Mouse (Mus musculus) thymus, adult 2 months (tissue): Measurements from ENCODE around the gene Impdh1. TPM values are rescaled to one million over a fixed set of nuclear protein-coding genes. Genes with fewer than 3 reads are reported as not detected.
A peak's percentile ranks its signal among the peaks of the same experiment; 100 is the strongest.

Experiments
- DNase-seq: peaks from one replicate; pipeline ENCODE4 v3.0.0; 2021
- H3K27ac ChIP-seq: fragments of 200-500 bp; 2 replicates; pipeline ENCODE4 v1.5.1; 2012; ENCODE audit warnings: low read length, control low read depth; ENCODE audit not compliant: control insufficient read depth, insufficient read depth
- H3K27me3 ChIP-seq: fragments of 200-500 bp; 2 replicates; pipeline ENCODE4 v1.6.1; 2012; ENCODE audit warnings: mild to moderate bottlenecking, low read length, moderate library complexity, mixed read lengths; ENCODE audit not compliant: control insufficient read depth, insufficient read depth
- H3K36me3 ChIP-seq: fragments of 200-500 bp; 2 replicates; pipeline ENCODE4 v1.6.1; 2012; ENCODE audit warnings: mild to moderate bottlenecking, low read length, moderate library complexity; ENCODE audit not compliant: control insufficient read depth, insufficient read depth
- H3K4me1 ChIP-seq: fragments of 200-500 bp; replicated peaks from 2 replicates; pipeline ENCODE4 v1.6.1; 2012; ENCODE audit warnings: low read length; ENCODE audit not compliant: control insufficient read depth, insufficient read depth
- H3K4me3 ChIP-seq: fragments of 200-500 bp; 2 replicates; pipeline ENCODE4 v1.5.1; 2012; ENCODE audit warnings: mild to moderate bottlenecking, low read length, control low read depth, moderate library complexity; ENCODE audit not compliant: control insufficient read depth, insufficient read depth
- CTCF ChIP-seq: fragments of 200-500 bp; IDR thresholded peaks from 2 replicates; pipeline ENCODE4 v1.5.1; 2012; ENCODE audit warnings: mild to moderate bottlenecking, control low read depth, low read length, moderate library complexity, borderline replicate concordance; ENCODE audit not compliant: control insufficient read depth, poor library complexity, insufficient read depth; ENCODE audit errors: extremely low read depth
- POLR2A ChIP-seq: fragments of 200-500 bp; IDR thresholded peaks from 2 replicates; pipeline ENCODE4 v1.6.1; 2012; ENCODE audit warnings: mild to moderate bottlenecking, low read length, control low read depth, moderate library complexity; ENCODE audit not compliant: control insufficient read depth, poor library complexity, insufficient read depth; ENCODE audit errors: extremely low read depth
- WGBS: fragments of 180-500 bp; shearing (Covaris S2); methylation state at CpG from one replicate; pipeline ENCODE4 v1.1.7; 2018; 5-methylcytosine and 5-hydroxymethylcytosine counted together
- polyA plus RNA-seq: library from polyadenylated mRNA; depleted of rRNA; stranded (reverse); fragments of >200 nt; gene quantifications from 2 replicates; pipeline ENCODE4 v1.2.3, GENCODE M21; 2012; rRNA removed

The Impdh1 gene
- polyA plus RNA-seq = 323 and 354 TPM in 2 replicates

DNA sequence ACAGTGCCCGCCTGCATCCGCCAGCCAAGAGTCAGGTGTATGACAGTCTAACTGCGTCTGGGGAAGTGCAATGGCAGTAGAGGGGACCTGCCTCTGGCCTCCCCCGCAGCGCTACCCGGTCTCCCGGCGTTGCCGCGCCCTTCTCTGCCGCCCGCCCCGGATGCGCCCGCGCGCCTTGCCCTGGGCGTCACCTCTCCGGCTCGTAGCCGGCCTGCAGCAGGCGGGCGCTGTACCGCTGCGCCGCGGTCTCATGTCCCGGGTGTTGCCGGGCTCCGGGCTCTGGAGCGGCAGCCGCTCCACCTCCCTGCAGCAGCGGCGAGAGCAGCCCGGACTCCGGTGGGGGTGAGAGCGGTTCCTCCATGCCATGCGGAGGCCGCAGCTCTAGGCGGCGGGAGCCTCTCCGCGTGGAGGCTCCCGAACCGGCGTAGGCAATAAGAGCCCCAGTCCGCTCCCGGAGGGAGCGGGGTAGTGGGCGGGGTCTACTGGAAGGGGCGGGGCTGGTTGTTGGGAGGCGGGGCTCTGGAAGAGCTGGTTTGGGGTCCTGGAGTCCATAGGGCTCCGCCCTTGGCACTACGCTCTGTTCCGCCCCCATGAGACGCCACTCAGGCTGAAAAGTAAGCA lies at the start of gene Impdh1:
Impdh1 (minus strand) TSS at position 484 of the 621 bp plus-strand sequence.
- peak within 1 kb of the TSS; percentile 98 for H3K27ac ChIP-seq
- H3K36me3 ChIP-seq = no peaks in the 10 kb centered on the region
- under 1% methylated on average over 56 of the region's 56 CpGs for WGBS
- H3K4me1 ChIP-seq = peaks cover 35% of the 10 kb centered on the region
- H3K27me3 ChIP-seq = no peaks in the 10 kb centered on the region
- DNase-seq = peak; percentile 90
- TF ChIP-seq POLR2A (peak; percentile 97), CTCF (peak; percentile 30; the same call in 1 of the 2 replicates)
- H3K4me3 ChIP-seq = peak within 1 kb of the TSS; percentile 81

DNA sequence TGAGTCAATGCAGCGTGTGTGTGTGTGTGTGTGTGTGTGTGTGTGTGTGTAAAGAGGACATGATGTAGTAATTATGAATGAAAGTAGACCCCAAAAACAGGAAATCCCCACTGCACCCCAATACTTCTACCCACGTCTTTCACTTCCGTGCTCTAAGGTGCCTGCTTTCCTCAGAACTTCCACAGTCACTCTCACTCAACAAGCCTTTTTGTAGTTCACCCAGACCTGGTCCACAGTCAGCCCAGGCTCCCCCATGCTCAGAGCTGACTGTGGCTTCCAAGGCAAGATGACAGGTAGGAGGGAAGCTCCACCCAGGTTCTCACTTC lies 48.3 kb upstream of the Impdh1 start:
- no peak for DNase-seq
- 25% methylated on average over 3 of the region's 3 CpGs for WGBS
- Histone ChIP-seq H3K36me3 (no peaks in the 10 kb centered on the region), H3K27ac (no peak overlapping the region), H3K27me3 (no peaks in the 10 kb centered on the region), H3K4me3 (no peak overlapping the region), H3K4me1 (peaks cover 15% of the 10 kb centered on the region)
- TF ChIP-seq POLR2A = no peak
- no peak for TF ChIP-seq CTCF

DNA sequence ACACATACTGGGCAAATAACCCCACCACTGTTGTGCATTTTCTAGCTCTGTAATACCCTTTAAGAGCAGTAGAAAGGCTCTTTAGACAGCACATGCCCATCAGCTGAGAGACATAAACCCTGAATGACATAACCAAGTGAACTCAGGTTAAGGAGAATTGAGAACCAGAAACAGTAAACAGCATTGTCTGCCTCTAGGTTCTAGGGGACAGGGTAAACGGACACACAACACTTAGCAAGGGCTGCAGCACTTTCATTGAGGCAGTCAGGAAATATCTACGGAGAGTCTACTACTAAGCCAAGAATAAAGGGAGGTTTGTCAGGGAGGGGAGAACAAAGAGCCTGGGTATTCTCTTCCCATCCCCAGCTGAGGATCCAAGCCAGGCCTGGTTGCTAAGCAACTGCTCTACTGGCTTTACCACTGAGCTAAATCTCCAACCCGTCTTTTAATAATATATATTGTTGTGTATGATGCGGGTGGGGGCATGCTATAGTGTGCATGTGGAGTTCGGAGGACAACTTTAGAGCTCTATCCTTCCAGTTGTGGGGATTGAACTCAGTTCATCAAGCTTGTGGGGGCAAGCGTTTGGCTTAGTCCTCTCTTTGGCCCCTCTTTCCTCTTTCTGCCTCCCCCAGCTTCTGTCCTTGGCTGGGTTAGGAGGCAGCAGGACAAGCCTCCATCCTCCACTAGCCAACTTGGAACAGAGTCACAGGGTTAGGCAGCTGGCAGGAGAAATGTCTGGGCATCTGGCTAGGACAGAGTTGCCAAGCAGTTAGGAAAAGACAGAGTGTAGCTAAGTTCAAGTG lies 47.7 kb upstream of the Impdh1 start:
- Histone ChIP-seq H3K27ac (no peak overlapping the region), H3K27me3 (no peaks in the 10 kb centered on the region), H3K4me3 (no peak overlapping the region), H3K36me3 (no peaks in the 10 kb centered on the region), H3K4me1 (peaks cover 15% of the 10 kb centered on the region)
- no peak for DNase-seq
- TF ChIP-seq CTCF (no peak), POLR2A (no peak)
- WGBS = 82% methylated on average over 6 of the region's 6 CpGs

DNA sequence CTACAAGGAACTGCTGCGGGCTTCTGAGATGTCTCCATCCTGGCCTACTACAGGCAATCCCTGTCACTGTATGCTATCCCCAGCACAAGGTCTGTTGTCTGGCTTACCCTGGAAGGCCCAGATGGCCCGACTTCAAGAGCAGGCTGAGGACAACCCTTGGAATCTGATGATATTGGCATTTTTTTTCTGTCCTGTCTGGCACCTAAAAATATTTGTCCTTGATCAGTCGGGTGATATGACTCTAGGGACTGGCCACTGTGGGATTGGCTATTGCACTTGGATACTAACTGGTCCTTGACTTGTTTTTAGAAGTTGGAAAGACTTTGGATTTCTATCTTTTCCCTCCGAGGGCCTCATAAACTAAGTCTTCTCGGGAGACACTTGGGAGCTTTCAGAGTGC lies 45.7 kb upstream of the Impdh1 start:
- H3K4me1 ChIP-seq = peaks cover 18% of the 10 kb centered on the region
- no peak overlapping the region for H3K27ac ChIP-seq

DNA sequence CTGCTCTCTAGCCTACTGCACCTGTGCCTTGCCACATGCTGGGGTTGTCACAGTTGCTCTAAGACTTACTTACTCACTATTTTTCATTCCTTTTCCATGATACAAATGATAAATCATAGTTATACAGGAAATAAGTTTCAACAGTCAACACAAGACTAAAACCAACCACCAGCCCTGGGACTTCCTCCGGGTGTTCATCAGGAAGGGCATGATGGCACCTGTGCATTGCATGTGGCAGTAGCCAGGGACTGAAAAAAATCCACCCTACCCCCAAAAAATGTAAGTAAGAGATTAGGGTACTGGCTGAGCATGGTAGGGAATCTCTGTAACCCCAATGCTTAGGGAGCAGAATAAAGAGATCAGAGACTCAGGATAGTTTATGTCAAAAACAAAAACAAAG lies 43.3 kb upstream of the Impdh1 start:
- 9% methylated on average over 1 of the region's 1 CpGs for WGBS
- no peak for DNase-seq
- Histone ChIP-seq H3K4me1 (peaks cover 11% of the 10 kb centered on the region), H3K36me3 (no peaks in the 10 kb centered on the region), H3K27ac (0 out of 2 replicates have a peak overlapping the region, but pooled peaks have one; percentile 41), H3K4me3 (no peak overlapping the region), H3K27me3 (no peaks in the 10 kb centered on the region)
- TF ChIP-seq CTCF (no peak), POLR2A (no peak)

More for the DNA sequence above, 45.7 kb upstream of the Impdh1 start:
- no peak overlapping the region for H3K4me3 ChIP-seq
- no peaks in the 10 kb centered on the region for H3K27me3 ChIP-seq
- WGBS = 92% methylated on average over 5 of the region's 5 CpGs
- no peaks in the 10 kb centered on the region for H3K36me3 ChIP-seq
- no peak for DNase-seq
- TF ChIP-seq CTCF = no peak
- no peak for TF ChIP-seq POLR2A

DNA sequence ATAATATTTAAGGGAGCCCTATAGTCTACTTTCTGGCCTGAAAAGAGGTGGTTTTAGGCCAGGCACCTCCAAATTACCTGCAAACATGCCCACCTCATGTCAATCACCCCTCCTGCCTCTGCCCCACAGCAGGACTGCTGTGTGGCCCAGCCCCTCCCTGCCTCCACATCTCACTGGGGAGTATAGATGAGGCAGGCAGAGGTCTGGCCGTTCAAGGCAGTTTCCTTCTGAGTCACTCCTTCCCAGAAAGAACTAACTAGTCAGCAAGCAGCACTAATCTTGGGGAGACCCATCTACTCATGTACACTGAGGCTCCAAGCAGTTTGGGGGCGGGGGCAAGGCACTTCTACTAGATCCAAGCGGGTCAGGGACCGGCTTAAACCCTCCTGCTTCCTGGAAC lies 30.9 kb upstream of the Impdh1 start:
- TF ChIP-seq CTCF (no peak), POLR2A (no peak)
- WGBS = 75% methylated on average over 4 of the region's 4 CpGs
- Histone ChIP-seq H3K4me1 (peaks cover 4% of the 10 kb centered on the region; the same call in 1 of the 2 replicates), H3K27ac (no peak overlapping the region), H3K27me3 (no peaks in the 10 kb centered on the region), H3K36me3 (no peaks in the 10 kb centered on the region), H3K4me3 (no peak overlapping the region)
- DNase-seq = no peak

DNA sequence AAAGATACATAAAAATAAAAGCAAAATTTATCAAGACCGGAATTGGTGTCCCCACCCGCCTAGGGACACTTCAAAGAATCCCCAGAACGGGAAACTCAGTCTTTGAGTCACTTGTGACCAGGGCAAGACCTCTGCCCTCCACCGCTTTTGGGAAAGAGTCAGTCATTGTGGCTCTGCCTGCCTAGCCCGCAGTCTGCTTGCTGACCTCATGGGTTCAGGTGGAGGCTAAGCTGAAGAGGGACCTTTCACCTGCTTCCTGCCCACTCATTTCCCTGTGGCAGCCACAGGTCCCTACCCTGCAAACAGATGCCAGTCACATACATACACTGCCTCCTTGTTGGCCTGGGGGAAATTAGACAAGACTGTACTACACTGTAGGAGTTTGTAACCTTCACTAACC lies 30.4 kb upstream of the Impdh1 start:
- Histone ChIP-seq H3K4me3 (no peak overlapping the region), H3K36me3 (no peaks in the 10 kb centered on the region)

More for the DNA sequence above, 30.4 kb upstream of the Impdh1 start:
- H3K27ac ChIP-seq = no peak overlapping the region
- peaks cover 4% of the 10 kb centered on the region; the same call in 1 of the 2 replicates for H3K4me1 ChIP-seq
- DNase-seq = no peak
- H3K27me3 ChIP-seq = no peaks in the 10 kb centered on the region
- TF ChIP-seq CTCF = no peak
- TF ChIP-seq POLR2A = no peak
- WGBS = 34% methylated on average over 5 of the region's 5 CpGs
